Mouse (Mus musculus) lung, adult 2 months (tissue): Measurements from ENCODE around the gene Prkag1.
A peak's percentile ranks its signal among the peaks of the same experiment; 100 is the strongest.

Source experiments
- CTCF ChIP-seq: fragments of 200-500 bp; IDR thresholded peaks from 2 replicates; pipeline ENCODE4 v1.5.1; 2011; ENCODE audit warnings: mild to moderate bottlenecking, low read length, control low read depth; ENCODE audit not compliant: insufficient read depth
- POLR2A ChIP-seq: fragments of 200-500 bp; IDR thresholded peaks from 2 replicates; pipeline ENCODE4 v1.6.1; 2011; ENCODE audit warnings: low read depth, mild to moderate bottlenecking, control low read depth, low read length, borderline replicate concordance; ENCODE audit errors: extremely low read depth

GRCm38 (mm10) chr15:98780573-98780972 lies 50.7 kb downstream of the Prkag1 start:
- TF ChIP-seq POLR2A, result no peak
- TF ChIP-seq CTCF, result 0 out of 2 replicates have a peak, but pooled peaks have one; percentile 5
